Mouse (Mus musculus) lung, postnatal 0 days (tissue): ENCODE measurements around the gene Golph3l. TPM values are rescaled to one million over a fixed set of nuclear protein-coding genes. Genes with fewer than 3 reads are reported as not detected.
A peak's percentile ranks its signal among the peaks of the same experiment; 100 is the strongest.
"Not testable (repeated sequence)": the region's sequence is repeated elsewhere in the genome, so short reads cannot be mapped to it uniquely, and the experiment has no call there.

ENCODE experiments used
- ATAC-seq: fragments of 200-750 bp; cut with Nextera tagmentation; 2 replicates; pipeline ENCODE4 v1.8.0; 2017; ENCODE audit warnings: moderate library complexity
- DNase-seq: peaks from one replicate; pipeline ENCODE4 v3.0.0-alpha.2; 2016; ENCODE audit warnings: low spot score
- H3K27ac ChIP-seq: fragments of 300-500 bp; sonication (generic); 2 replicates; pipeline ENCODE4 v1.5.1; 2014; ENCODE audit warnings: antibody characterized with exemption, mild to moderate bottlenecking, low read length, mixed read lengths
- H3K27me3 ChIP-seq: fragments of 300-500 bp; sonication (generic); replicated peaks from 2 replicates; pipeline ENCODE4 v1.6.1; 2014; ENCODE audit warnings: low read length, mixed read lengths; ENCODE audit not compliant: insufficient read depth
- H3K36me3 ChIP-seq: fragments of 300-500 bp; sonication (generic); 2 replicates; pipeline ENCODE4 v1.6.1; 2014; ENCODE audit warnings: low read length, mixed read lengths; ENCODE audit not compliant: insufficient read depth
- H3K4me1 ChIP-seq: fragments of 300-500 bp; sonication (generic); 2 replicates; pipeline ENCODE4 v1.6.1; 2014; ENCODE audit warnings: antibody characterized with exemption, low read depth, low read length, mixed read lengths; ENCODE audit not compliant: insufficient read depth
- H3K4me2 ChIP-seq: fragments of 300-500 bp; sonication (generic); replicated peaks from 2 replicates; pipeline ENCODE4 v1.6.1; 2014; ENCODE audit warnings: low read depth, mild to moderate bottlenecking, low read length, moderate library complexity, mixed read lengths
- H3K4me3 ChIP-seq: fragments of 300-500 bp; sonication (generic); 2 replicates; pipeline ENCODE4 v1.5.1; 2014; ENCODE audit warnings: low read depth, low read length
- H3K9ac ChIP-seq: fragments of 300-500 bp; sonication (generic); replicated peaks from 2 replicates; pipeline ENCODE4 v1.6.1; 2014; ENCODE audit warnings: low read depth, mild to moderate bottlenecking
- H3K9me3 ChIP-seq: fragments of 300-500 bp; sonication (generic); 2 replicates; pipeline ENCODE4 v1.6.1; 2016; ENCODE audit warnings: low read length, mixed read lengths
- CTCF ChIP-seq: IDR thresholded peaks from 2 replicates; pipeline ENCODE4 v1.5.1; 2016; ENCODE audit warnings: antibody characterized with exemption, mild to moderate bottlenecking
- EP300 ChIP-seq: IDR thresholded peaks from 2 replicates; pipeline ENCODE4 v1.6.1; 2016; ENCODE audit warnings: antibody characterized with exemption, mild to moderate bottlenecking, control low read depth
- WGBS: fragments of 180-500 bp; shearing (Covaris S2); extraction: QIAGEN DNeasy Blood & Tissue Kit; methylation state at CpG from one replicate; pipeline ENCODE4 v1.1.7; 2014; 5-methylcytosine and 5-hydroxymethylcytosine counted together
- polyA plus RNA-seq: library from polyadenylated mRNA; unstranded; fragments of >200 nt; fragmentation: Nextera tagmentation; extraction: Ambion mirVana; gene quantifications from 2 replicates; pipeline ENCODE4 v1.2.1, GENCODE M21; 2015

The Golph3l gene
- polyA plus RNA-seq, 1 experiment from 2014 or later = 23.1 TPM

GRCm38 (mm10) chr3:95598734-95599133 lies 10.0 kb downstream of the Golph3l start:
- Histone ChIP-seq H3K4me2 (no peak overlapping the region), H3K4me3 (no peak overlapping the region), H3K27me3 (no peaks in the 10 kb centered on the region), H3K36me3 (no peaks in the 10 kb centered on the region), H3K9ac (no peak overlapping the region), H3K4me1 (no peaks in the 10 kb centered on the region), H3K27ac (no peak overlapping the region), H3K9me3 (no peaks in the 10 kb centered on the region)
- ATAC-seq (no peak), DNase-seq (no peak)
- TF ChIP-seq EP300 = no peak
- no peak for TF ChIP-seq CTCF

DNA sequence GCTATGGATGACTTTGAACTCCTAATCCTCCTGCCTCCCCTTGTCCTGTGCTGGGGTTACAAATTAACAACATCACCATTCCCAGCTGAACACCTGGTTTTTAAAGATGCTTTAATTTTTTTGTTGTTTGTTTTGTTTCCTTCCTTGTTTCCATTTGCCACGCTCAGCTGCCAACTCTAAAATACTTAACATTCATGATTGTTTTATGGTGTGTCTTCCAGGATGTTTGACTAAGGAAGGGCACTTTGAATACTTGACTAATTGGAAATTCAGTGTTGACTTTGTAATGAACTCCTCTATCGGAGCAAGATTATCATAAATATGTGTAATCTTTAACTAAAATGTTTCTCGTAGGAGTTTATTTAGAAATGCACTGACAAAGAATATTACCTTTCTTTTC lies 12.6 kb downstream of the Golph3l start:
- no peak for DNase-seq
- no peak for ATAC-seq
- no peak for TF ChIP-seq EP300
- TF ChIP-seq CTCF = no peak
- 59% methylated on average over 3 of the region's 3 CpGs for WGBS
- no peak overlapping the region for H3K4me3 ChIP-seq
- H3K4me1 ChIP-seq = no peaks in the 10 kb centered on the region
- no peak overlapping the region for H3K4me2 ChIP-seq
- H3K9ac ChIP-seq = no peak overlapping the region
- no peaks in the 10 kb centered on the region for H3K27me3 ChIP-seq
- H3K27ac ChIP-seq = no peak overlapping the region
- H3K36me3 ChIP-seq = no peaks in the 10 kb centered on the region
- H3K9me3 ChIP-seq = no peaks in the 10 kb centered on the region

GRCm38 (mm10) chr3:95606096-95606495 lies 17.4 kb downstream of the Golph3l start:
- Histone ChIP-seq H3K4me2 (no peak overlapping the region), H3K27me3 (no peaks in the 10 kb centered on the region), H3K4me3 (no peak overlapping the region), H3K27ac (no peak overlapping the region), H3K36me3 (peaks cover 16% of the 10 kb centered on the region; the same call in 1 of the 2 replicates), H3K4me1 (no peaks in the 10 kb centered on the region), H3K9me3 (no peaks in the 10 kb centered on the region), H3K9ac (no peak overlapping the region)
- ATAC-seq (peak; percentile 74), DNase-seq (peak; percentile 67)
- TF ChIP-seq CTCF = no peak
- no peak for TF ChIP-seq EP300
- WGBS = 54% methylated on average over 3 of the region's 3 CpGs

DNA sequence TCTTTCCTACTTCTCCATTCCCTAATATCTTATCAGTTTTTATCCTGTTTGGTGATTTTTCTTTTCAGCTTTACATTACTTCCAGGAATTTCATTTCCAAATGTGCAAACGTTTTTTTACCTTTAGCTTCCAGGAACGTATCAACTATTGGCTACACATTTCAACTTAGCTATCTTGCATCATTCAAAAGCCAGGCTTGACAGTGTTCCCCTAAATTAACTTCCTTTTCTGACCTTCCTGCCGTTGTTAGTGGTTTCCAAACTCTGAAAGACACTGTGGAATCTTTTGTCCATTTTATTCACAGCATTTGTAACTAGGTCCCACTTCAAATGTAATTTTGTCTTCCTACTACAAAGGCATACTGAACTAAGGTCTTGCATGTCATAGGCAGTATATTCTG lies 20.5 kb downstream of the Golph3l start:
- Histone ChIP-seq H3K9ac (no peak overlapping the region), H3K4me3 (no peak overlapping the region), H3K27ac (no peak overlapping the region), H3K4me2 (no peak overlapping the region), H3K27me3 (no peaks in the 10 kb centered on the region), H3K9me3 (no peaks in the 10 kb centered on the region), H3K36me3 (peaks cover 16% of the 10 kb centered on the region; the same call in 1 of the 2 replicates), H3K4me1 (no peaks in the 10 kb centered on the region)
- 63% methylated on average over 3 of the region's 3 CpGs for WGBS
- DNase-seq (no peak), ATAC-seq (no peak)
- TF ChIP-seq EP300 (no peak), CTCF (no peak)

DNA sequence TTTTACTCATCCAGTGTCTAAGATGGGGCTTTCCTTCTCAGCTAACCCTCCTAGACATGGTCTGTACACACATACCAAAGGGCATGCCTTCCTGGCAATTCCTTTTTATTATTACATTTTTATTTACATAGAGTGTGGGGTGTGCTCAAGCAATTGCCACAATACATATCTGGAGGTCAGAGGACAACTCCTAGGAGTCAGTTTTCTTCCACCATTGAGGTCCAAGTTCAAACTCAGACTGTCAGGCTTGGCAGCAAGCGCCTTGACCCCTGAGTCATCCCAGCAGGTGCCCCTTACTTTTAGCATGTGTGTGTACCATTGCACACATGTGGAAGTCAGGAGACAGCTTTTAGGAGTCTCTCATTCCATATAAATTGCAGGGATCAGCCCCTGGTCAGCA lies 25.3 kb downstream of the Golph3l start:
- no peak for TF ChIP-seq CTCF
- no peak for TF ChIP-seq EP300
- Histone ChIP-seq H3K9me3 (no peaks in the 10 kb centered on the region), H3K27me3 (no peaks in the 10 kb centered on the region), H3K36me3 (peaks cover 13% of the 10 kb centered on the region), H3K9ac (no peak overlapping the region), H3K4me1 (no peaks in the 10 kb centered on the region), H3K4me3 (no peak overlapping the region), H3K4me2 (no peak overlapping the region), H3K27ac (no peak overlapping the region)
- WGBS = 100% methylated on average over 1 of the region's 1 CpGs
- no peak for ATAC-seq
- DNase-seq = no peak

DNA sequence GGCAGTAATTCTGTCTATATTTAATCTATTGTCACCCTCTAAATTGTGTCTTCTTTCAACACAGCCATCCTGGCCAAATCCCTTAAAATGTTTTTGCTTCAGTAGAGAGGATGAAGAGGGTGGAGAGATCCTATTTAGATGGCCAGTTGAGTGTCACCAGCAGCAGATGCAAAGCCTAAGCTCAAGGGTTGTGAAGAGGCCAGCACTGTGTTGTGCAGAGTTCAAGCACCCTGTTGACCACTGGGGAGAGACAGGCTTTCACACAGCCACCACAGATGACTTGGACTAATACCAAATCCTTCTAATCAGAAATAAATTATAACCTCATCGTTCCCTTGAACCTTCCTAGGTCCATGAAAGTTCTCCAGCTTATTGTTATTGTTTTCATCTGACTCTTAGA lies 29.8 kb downstream of the Golph3l start:
- no peak for DNase-seq
- 73% methylated on average over 1 of the region's 1 CpGs for WGBS
- H3K4me2 ChIP-seq = no peak overlapping the region
- no peak for TF ChIP-seq CTCF
- TF ChIP-seq EP300 = no peak
- no peaks in the 10 kb centered on the region for H3K27me3 ChIP-seq
- peaks cover 20% of the 10 kb centered on the region for H3K36me3 ChIP-seq
- H3K9ac ChIP-seq = no peak overlapping the region
- no peaks in the 10 kb centered on the region for H3K4me1 ChIP-seq
- H3K9me3 ChIP-seq = no peaks in the 10 kb centered on the region
- H3K27ac ChIP-seq = no peak overlapping the region
- ATAC-seq = no peak
- no peak overlapping the region for H3K4me3 ChIP-seq

GRCm38 (mm10) chr3:95621241-95621640 lies 32.5 kb downstream of the Golph3l start:
- H3K4me3 ChIP-seq = no peak overlapping the region
- H3K36me3 ChIP-seq = peaks cover 20% of the 10 kb centered on the region
- no peak overlapping the region for H3K4me2 ChIP-seq
- no peak overlapping the region for H3K9ac ChIP-seq
- H3K9me3 ChIP-seq = no peaks in the 10 kb centered on the region
- H3K27ac ChIP-seq = no peak overlapping the region
- no peak for DNase-seq
- no peak for ATAC-seq
- no peak for TF ChIP-seq CTCF
- no peak for TF ChIP-seq EP300
- 73% methylated on average over 1 of the region's 1 CpGs for WGBS
- H3K4me1 ChIP-seq = peaks cover 6% of the 10 kb centered on the region; the same call in 1 of the 2 replicates
- H3K27me3 ChIP-seq = no peaks in the 10 kb centered on the region

DNA sequence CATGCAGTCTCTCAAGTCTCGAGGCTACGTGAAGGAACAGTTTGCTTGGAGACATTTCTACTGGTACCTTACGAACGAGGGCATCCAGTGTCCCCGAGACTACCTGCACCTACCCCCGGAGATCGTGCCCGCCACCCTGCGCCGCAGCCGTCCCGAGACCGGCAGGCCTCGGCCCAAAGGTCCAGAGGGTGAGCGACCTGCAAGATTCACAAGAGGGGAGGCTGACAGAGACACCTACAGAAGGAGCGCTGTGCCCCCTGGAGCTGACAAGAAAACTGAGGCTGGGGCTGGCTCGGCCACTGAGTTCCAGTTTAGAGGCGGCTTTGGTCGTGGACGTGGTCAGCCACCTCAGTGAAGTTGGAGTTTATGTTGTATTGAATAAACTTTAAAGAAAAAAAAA lies 33.7 kb downstream of the Golph3l start:
- not testable (repeated sequence) for H3K4me2 ChIP-seq, H3K4me1 ChIP-seq, H3K9me3 ChIP-seq, H3K27ac ChIP-seq, DNase-seq, H3K9ac ChIP-seq, H3K27me3 ChIP-seq, ATAC-seq, H3K4me3 ChIP-seq
- H3K36me3 ChIP-seq = peaks cover 17% of the 10 kb centered on the region
- WGBS = 89% methylated on average over 20 of the region's 20 CpGs
